Mouse (Mus musculus): ENCODE results near the gene 2210016F16Rik. TPM values are rescaled to one million over a fixed set of nuclear protein-coding genes. Genes with fewer than 3 reads are reported as not detected.
"Not testable (repeated sequence)": the region's sequence is repeated elsewhere in the genome, so short reads cannot be mapped to it uniquely, and the experiment has no call there.

The 2210016F16Rik gene
- polyA plus RNA-seq, 1 experiment from 2014 or later, result 33.6 TPM

- no peak overlapping the region for H3K9ac ChIP-seq (ENCODE audit: low read length)
- 0 out of 4 replicates have a peak, but pooled peaks cover 0 to 3% of the 10 kb centered on the region in 2 experiments for H3K4me1 ChIP-seq (ENCODE audit: control insufficient read depth in 2 of 2, insufficient read depth in 2 of 2, low read length in 2 of 2)
- H3K4me2 ChIP-seq (ENCODE audit: low read length), result no peak overlapping the region
- H3K27ac ChIP-seq (replicated peaks in 1 of 2; ENCODE audit: control insufficient read depth in 1 of 2, insufficient read depth in 1 of 2, low read depth in 2 of 2, low read length in 2 of 2), result peak overlapping the region in 1 of 2 experiments; percentile 3; a peak in 1 of 4 replicates
- H3K36me3 ChIP-seq (ENCODE audit: control insufficient read depth, insufficient read depth, low read length), result peaks cover 9% of the 10 kb centered on the region
- ATAC-seq (ENCODE audit: insufficient number of reproducible peaks, insufficient read depth, low FRiP score, low read depth), result no peak
- 85% methylated on average over 6 of the region's 6 CpGs for WGBS
- H3K27me3 ChIP-seq (ENCODE audit: control insufficient read depth, insufficient read depth, low read length), result no peaks in the 10 kb centered on the region
- no peak overlapping the region for H3K4me3 ChIP-seq (ENCODE audit: control insufficient read depth in 1 of 2, insufficient read depth in 1 of 2, low read depth in 1 of 2, low read length in 2 of 2)
- peaks cover 5% of the 10 kb centered on the region for H3K9me3 ChIP-seq (ENCODE audit: control insufficient read depth, low read length)
Observed at GRCm38 (mm10) chr13:58415374-58415773, 30.3 kb upstream of the 2210016F16Rik start.

- no peak overlapping the region for H3K9ac ChIP-seq (ENCODE audit: low read length)
- peaks cover 22% of the 10 kb centered on the region for H3K36me3 ChIP-seq (ENCODE audit: control insufficient read depth, insufficient read depth, low read length)
- 0 out of 4 replicates have a peak, but pooled peaks cover 0 to 3% of the 10 kb centered on the region in 2 experiments for H3K4me1 ChIP-seq (ENCODE audit: control insufficient read depth in 2 of 2, insufficient read depth in 2 of 2, low read length in 2 of 2)
- H3K9me3 ChIP-seq (ENCODE audit: control insufficient read depth, low read length), result peaks cover 5% of the 10 kb centered on the region
- no peaks in the 10 kb centered on the region for H3K27me3 ChIP-seq (ENCODE audit: control insufficient read depth, insufficient read depth, low read length)
- no peak for ATAC-seq (ENCODE audit: insufficient number of reproducible peaks, insufficient read depth, low FRiP score, low read depth)
- no peak overlapping the region for H3K4me3 ChIP-seq (ENCODE audit: control insufficient read depth in 1 of 2, insufficient read depth in 1 of 2, low read depth in 1 of 2, low read length in 2 of 2)
- no peak overlapping the region for H3K4me2 ChIP-seq (ENCODE audit: low read length)
- 91% methylated on average over 4 of the region's 4 CpGs for WGBS
- no peak overlapping the region for H3K27ac ChIP-seq (replicated peaks in 1 of 2; ENCODE audit: control insufficient read depth in 1 of 2, insufficient read depth in 1 of 2, low read depth in 2 of 2, low read length in 2 of 2)
Observed at GRCm38 (mm10) chr13:58411073-58411472, 26.0 kb upstream of the 2210016F16Rik start.

- H3K36me3 ChIP-seq (ENCODE audit: control insufficient read depth, insufficient read depth, low read length), result peaks cover 20% of the 10 kb centered on the region
- H3K9ac ChIP-seq (ENCODE audit: low read length), result peak within 1 kb of the TSS; percentile 100
- 6% methylated on average over 16 of the region's 17 CpGs for WGBS
- peak within 1 kb of the TSS; percentile 98 to 99 for H3K27ac ChIP-seq (replicated peaks in 1 of 2; ENCODE audit: control insufficient read depth in 1 of 2, insufficient read depth in 1 of 2, low read depth in 2 of 2, low read length in 2 of 2)
- H3K27me3 ChIP-seq (ENCODE audit: control insufficient read depth, insufficient read depth, low read length); ATAC-seq (ENCODE audit: insufficient number of reproducible peaks, insufficient read depth, low FRiP score, low read depth); H3K9me3 ChIP-seq (ENCODE audit: control insufficient read depth, low read length); H3K4me1 ChIP-seq (ENCODE audit: control insufficient read depth in 2 of 2, insufficient read depth in 2 of 2, low read length in 2 of 2): not testable (repeated sequence)
- H3K4me2 ChIP-seq (ENCODE audit: low read length), result peak within 1 kb of the TSS; percentile 59
- H3K4me3 ChIP-seq (ENCODE audit: control insufficient read depth in 1 of 2, insufficient read depth in 1 of 2, low read depth in 1 of 2, low read length in 2 of 2), result peak within 1 kb of the TSS; percentile 88 to 99
Observed at GRCm38 (mm10) chr13:58403243-58403642, 18.2 kb upstream of the 2210016F16Rik start, which contains the start of gene Hnrnpk. Gene Hnrnpk (minus strand): TSS chr13:58403343.

- Histone ChIP-seq H3K36me3 (ENCODE audit: control insufficient read depth, insufficient read depth, low read length) (peaks cover 25% of the 10 kb centered on the region), H3K4me2 (ENCODE audit: low read length) (peak overlapping the region; percentile 59), H3K27me3 (ENCODE audit: control insufficient read depth, insufficient read depth, low read length) (no peaks in the 10 kb centered on the region), H3K9ac (ENCODE audit: low read length) (peak overlapping the region; percentile 100), H3K9me3 (ENCODE audit: control insufficient read depth, low read length) (no peaks in the 10 kb centered on the region), H3K4me1 (ENCODE audit: control insufficient read depth in 2 of 2, insufficient read depth in 2 of 2, low read length in 2 of 2) (peaks cover 0 to 9% of the 10 kb centered on the region in 2 experiments; a peak in 2 of 4 replicates), H3K27ac (replicated peaks in 1 of 2; ENCODE audit: control insufficient read depth in 1 of 2, insufficient read depth in 1 of 2, low read depth in 2 of 2, low read length in 2 of 2) (peak overlapping the region; percentile 98 to 99), H3K4me3 (ENCODE audit: control insufficient read depth in 1 of 2, insufficient read depth in 1 of 2, low read depth in 1 of 2, low read length in 2 of 2) (peak overlapping the region; percentile 88 to 99)
- WGBS, result 0% methylated on average over 38 of the region's 48 CpGs
- ATAC-seq (ENCODE audit: insufficient number of reproducible peaks, insufficient read depth, low FRiP score, low read depth), result peak; percentile 66
Observed at GRCm38 (mm10) chr13:58402744-58403110, 17.7 kb upstream of the 2210016F16Rik start.

GRCm38 (mm10) chr13:58402003-58402743 lies 17.1 kb upstream of the 2210016F16Rik start, which contains the start of gene Rmi1:
Gene Rmi1 (plus strand): TSS chr13:58402248.
- Histone ChIP-seq H3K9me3 (ENCODE audit: control insufficient read depth, low read length) (no peaks in the 10 kb centered on the region), H3K4me2 (ENCODE audit: low read length) (peak within 1 kb of the TSS; percentile 86), H3K27me3 (ENCODE audit: control insufficient read depth, insufficient read depth, low read length) (no peaks in the 10 kb centered on the region), H3K4me1 (ENCODE audit: control insufficient read depth in 2 of 2, insufficient read depth in 2 of 2, low read length in 2 of 2) (peaks cover 0 to 9% of the 10 kb centered on the region in 2 experiments; a peak in 2 of 4 replicates), H3K36me3 (ENCODE audit: control insufficient read depth, insufficient read depth, low read length) (peaks cover 26% of the 10 kb centered on the region), H3K9ac (ENCODE audit: low read length) (peak within 1 kb of the TSS; percentile 100), H3K4me3 (ENCODE audit: control insufficient read depth in 1 of 2, insufficient read depth in 1 of 2, low read depth in 1 of 2, low read length in 2 of 2) (peak within 1 kb of the TSS; percentile 88 to 99), H3K27ac (replicated peaks in 1 of 2; ENCODE audit: control insufficient read depth in 1 of 2, insufficient read depth in 1 of 2, low read depth in 2 of 2, low read length in 2 of 2) (peak within 1 kb of the TSS; percentile 98 to 99)
- under 1% methylated on average over 86 of the region's 91 CpGs for WGBS
- peak; percentile 92 for ATAC-seq (ENCODE audit: insufficient number of reproducible peaks, insufficient read depth, low FRiP score, low read depth)

- peaks cover 0 to 9% of the 10 kb centered on the region in 2 experiments; a peak in 2 of 4 replicates for H3K4me1 ChIP-seq (ENCODE audit: control insufficient read depth in 2 of 2, insufficient read depth in 2 of 2, low read length in 2 of 2)
- peak overlapping the region; percentile 86 for H3K4me2 ChIP-seq (ENCODE audit: low read length)
- H3K4me3 ChIP-seq (ENCODE audit: control insufficient read depth in 1 of 2, insufficient read depth in 1 of 2, low read depth in 1 of 2, low read length in 2 of 2), result peak overlapping the region; percentile 88 to 99
- H3K9me3 ChIP-seq (ENCODE audit: control insufficient read depth, low read length), result no peaks in the 10 kb centered on the region
- peak overlapping the region; percentile 98 for H3K27ac ChIP-seq (replicated peaks in 1 of 2; ENCODE audit: control insufficient read depth in 1 of 2, insufficient read depth in 1 of 2, low read depth in 2 of 2, low read length in 2 of 2)
- ATAC-seq (ENCODE audit: insufficient number of reproducible peaks, insufficient read depth, low FRiP score, low read depth), result peak; percentile 41
- H3K36me3 ChIP-seq (ENCODE audit: control insufficient read depth, insufficient read depth, low read length), result peaks cover 34% of the 10 kb centered on the region
- WGBS, result under 1% methylated on average over 50 of the region's 100 CpGs
- peak overlapping the region; percentile 100 for H3K9ac ChIP-seq (ENCODE audit: low read length)
- H3K27me3 ChIP-seq (ENCODE audit: control insufficient read depth, insufficient read depth, low read length), result no peaks in the 10 kb centered on the region
Observed at GRCm38 (mm10) chr13:58401135-58402002, 16.3 kb upstream of the 2210016F16Rik start.

GRCm38 (mm10) chr13:58400576-58400975 lies 15.6 kb upstream of the 2210016F16Rik start:
- under 1% methylated on average over 11 of the region's 11 CpGs for WGBS
- Histone ChIP-seq H3K4me2 (ENCODE audit: low read length) (peak overlapping the region; percentile 86), H3K4me1 (ENCODE audit: control insufficient read depth in 2 of 2, insufficient read depth in 2 of 2, low read length in 2 of 2) (peaks cover 0 to 9% of the 10 kb centered on the region in 2 experiments; a peak in 2 of 4 replicates), H3K9me3 (ENCODE audit: control insufficient read depth, low read length) (no peaks in the 10 kb centered on the region), H3K27me3 (ENCODE audit: control insufficient read depth, insufficient read depth, low read length) (no peaks in the 10 kb centered on the region), H3K9ac (ENCODE audit: low read length) (peak overlapping the region; percentile 100), H3K36me3 (ENCODE audit: control insufficient read depth, insufficient read depth, low read length) (peaks cover 42% of the 10 kb centered on the region), H3K27ac (replicated peaks in 1 of 2; ENCODE audit: control insufficient read depth in 1 of 2, insufficient read depth in 1 of 2, low read depth in 2 of 2, low read length in 2 of 2) (0 out of 4 replicates have a peak overlapping the region, but pooled peaks of 1 of the 2 experiments have one; percentile 77), H3K4me3 (ENCODE audit: control insufficient read depth in 1 of 2, insufficient read depth in 1 of 2, low read depth in 1 of 2, low read length in 2 of 2) (peak overlapping the region; percentile 88 to 99)
- no peak for ATAC-seq (ENCODE audit: insufficient number of reproducible peaks, insufficient read depth, low FRiP score, low read depth)
